Mouse (Mus musculus): ENCODE data around the gene Dgkb. TPM values are rescaled to one million over a fixed set of nuclear protein-coding genes. Genes with fewer than 3 reads are reported as not detected.

Dgkb gene
- polyA plus RNA-seq, 1 experiment from 2014 or later = 2.1 TPM

- Histone ChIP-seq H3K27me3 (replicated peaks; ENCODE audit: control insufficient read depth, insufficient read depth, low read length) (no peaks in the 10 kb centered on the region), H3K9ac (ENCODE audit: low read depth, low read length) (no peak overlapping the region), H3K4me1 (ENCODE audit: control insufficient read depth, insufficient read depth, low read length) (no peaks in the 10 kb centered on the region), H3K4me2 (ENCODE audit: low read depth, low read length) (no peak overlapping the region), H3K9me3 (ENCODE audit: control insufficient read depth, low read length) (no peaks in the 10 kb centered on the region), H3K27ac (replicated peaks; ENCODE audit: low read depth, low read length) (no peak overlapping the region), H3K36me3 (ENCODE audit: control insufficient read depth, insufficient read depth, low read length) (no peaks in the 10 kb centered on the region), H3K4me3 (ENCODE audit: low read depth, low read length) (no peak overlapping the region)
- no peak for ATAC-seq (ENCODE audit: low read depth)
- 65% methylated on average over 2 of the region's 2 CpGs for WGBS
- DNase-seq (ENCODE audit: low spot score) = peak; percentile 25
Measured at GRCm38 (mm10) chr12:38371597-38371996, 554.1 kb downstream of the Dgkb start.

- Histone ChIP-seq H3K36me3 (ENCODE audit: control insufficient read depth, insufficient read depth, low read length) (no peaks in the 10 kb centered on the region), H3K27ac (replicated peaks; ENCODE audit: low read depth, low read length) (no peak overlapping the region), H3K9me3 (ENCODE audit: control insufficient read depth, low read length) (no peaks in the 10 kb centered on the region), H3K9ac (ENCODE audit: low read depth, low read length) (no peak overlapping the region), H3K4me1 (ENCODE audit: control insufficient read depth, insufficient read depth, low read length) (no peaks in the 10 kb centered on the region), H3K27me3 (replicated peaks; ENCODE audit: control insufficient read depth, insufficient read depth, low read length) (no peaks in the 10 kb centered on the region), H3K4me2 (ENCODE audit: low read depth, low read length) (no peak overlapping the region), H3K4me3 (ENCODE audit: low read depth, low read length) (no peak overlapping the region)
- ATAC-seq (ENCODE audit: low read depth) (no peak), DNase-seq (ENCODE audit: low spot score) (no peak)
- 85% methylated on average over 3 of the region's 3 CpGs for WGBS
Measured at GRCm38 (mm10) chr12:38374159-38374558, 556.6 kb downstream of the Dgkb start.

DNA sequence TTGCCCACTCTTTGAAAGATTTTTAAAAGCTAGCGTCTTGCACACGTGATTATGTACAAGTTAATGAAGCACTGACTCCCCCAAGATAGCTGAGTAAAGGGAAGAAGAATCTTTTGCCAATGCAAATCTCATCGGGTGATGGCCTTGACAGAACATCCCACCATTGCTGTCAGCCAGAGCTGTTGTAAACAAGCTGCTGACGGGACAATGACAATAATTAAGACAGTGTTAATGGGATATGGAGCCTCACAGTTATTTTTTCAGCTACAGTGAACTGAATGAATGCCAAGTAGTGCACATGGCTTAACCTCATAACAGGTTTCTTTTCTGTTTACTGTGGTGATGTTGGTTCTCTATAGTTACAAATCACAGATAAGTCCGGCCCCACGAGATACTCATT is 568.4 kb downstream of the Dgkb start:
- H3K27ac ChIP-seq (replicated peaks; ENCODE audit: low read depth, low read length) = no peak overlapping the region
- WGBS = 82% methylated on average over 6 of the region's 6 CpGs
- no peak for DNase-seq (ENCODE audit: low spot score)

DNA sequence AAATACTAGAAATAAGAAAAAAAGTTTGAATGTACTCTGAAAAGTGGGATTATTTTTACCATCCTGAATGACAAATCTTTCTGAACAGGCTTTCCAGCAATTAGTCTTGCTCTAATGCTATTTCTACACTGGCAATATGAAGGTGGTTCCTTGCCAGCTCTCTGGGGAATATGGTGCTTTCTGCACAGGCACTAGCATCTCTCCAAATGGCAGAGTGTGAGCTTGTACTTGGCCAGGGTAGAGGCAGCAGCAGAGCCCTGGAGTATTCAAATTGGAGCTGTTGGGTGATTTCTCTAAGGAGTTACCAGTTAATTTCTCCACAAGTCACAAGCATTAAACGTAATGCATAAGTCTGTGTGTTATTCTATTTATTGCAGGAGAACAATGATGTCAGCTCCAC is 569.5 kb downstream of the Dgkb start:
- H3K9ac ChIP-seq (ENCODE audit: low read depth, low read length) = no peak overlapping the region
- no peaks in the 10 kb centered on the region for H3K9me3 ChIP-seq (ENCODE audit: control insufficient read depth, low read length)
- WGBS = 68% methylated on average over 1 of the region's 1 CpGs
- DNase-seq (ENCODE audit: low spot score) = peak; percentile 33
- H3K4me3 ChIP-seq (ENCODE audit: low read depth, low read length) = no peak overlapping the region
- no peaks in the 10 kb centered on the region for H3K36me3 ChIP-seq (ENCODE audit: control insufficient read depth, insufficient read depth, low read length)
- H3K4me2 ChIP-seq (ENCODE audit: low read depth, low read length) = no peak overlapping the region
- H3K27ac ChIP-seq (replicated peaks; ENCODE audit: low read depth, low read length) = no peak overlapping the region
- ATAC-seq (ENCODE audit: low read depth) = peak; percentile 86
- no peaks in the 10 kb centered on the region for H3K4me1 ChIP-seq (ENCODE audit: control insufficient read depth, insufficient read depth, low read length)
- no peaks in the 10 kb centered on the region for H3K27me3 ChIP-seq (replicated peaks; ENCODE audit: control insufficient read depth, insufficient read depth, low read length)

More for the DNA sequence above, 568.4 kb downstream of the Dgkb start:
- ATAC-seq (ENCODE audit: low read depth) = no peak
- Histone ChIP-seq H3K9me3 (ENCODE audit: control insufficient read depth, low read length) (no peaks in the 10 kb centered on the region), H3K4me2 (ENCODE audit: low read depth, low read length) (no peak overlapping the region), H3K36me3 (ENCODE audit: control insufficient read depth, insufficient read depth, low read length) (no peaks in the 10 kb centered on the region), H3K27me3 (replicated peaks; ENCODE audit: control insufficient read depth, insufficient read depth, low read length) (no peaks in the 10 kb centered on the region), H3K4me1 (ENCODE audit: control insufficient read depth, insufficient read depth, low read length) (no peaks in the 10 kb centered on the region), H3K9ac (ENCODE audit: low read depth, low read length) (no peak overlapping the region), H3K4me3 (ENCODE audit: low read depth, low read length) (no peak overlapping the region)

DNA sequence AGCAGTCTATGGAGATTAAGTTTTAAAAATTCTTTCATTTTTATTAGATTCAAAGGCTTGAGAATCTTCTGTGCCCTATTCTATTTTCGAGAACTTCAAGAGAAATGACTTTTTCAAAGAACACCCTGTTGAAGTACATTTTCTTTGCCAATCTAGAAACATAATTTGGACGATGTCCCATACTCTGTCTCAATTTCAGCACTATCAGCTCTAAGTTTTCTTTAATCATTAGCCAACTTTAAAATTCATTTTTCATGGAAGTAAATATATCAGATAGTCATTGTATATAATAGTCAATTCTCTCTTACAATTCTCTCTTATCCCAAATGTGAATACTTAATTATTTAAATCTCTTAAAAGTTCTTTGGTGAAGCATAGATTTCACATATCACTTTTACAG is 570.1 kb downstream of the Dgkb start:
- no peak overlapping the region for H3K27ac ChIP-seq (replicated peaks; ENCODE audit: low read depth, low read length)
- H3K36me3 ChIP-seq (ENCODE audit: control insufficient read depth, insufficient read depth, low read length) = no peaks in the 10 kb centered on the region
- no peak overlapping the region for H3K9ac ChIP-seq (ENCODE audit: low read depth, low read length)
- no peak overlapping the region for H3K4me2 ChIP-seq (ENCODE audit: low read depth, low read length)
- WGBS = 80% methylated on average over 2 of the region's 2 CpGs
- no peaks in the 10 kb centered on the region for H3K9me3 ChIP-seq (ENCODE audit: control insufficient read depth, low read length)
- DNase-seq (ENCODE audit: low spot score) = no peak
- no peaks in the 10 kb centered on the region for H3K4me1 ChIP-seq (ENCODE audit: control insufficient read depth, insufficient read depth, low read length)
- H3K27me3 ChIP-seq (replicated peaks; ENCODE audit: control insufficient read depth, insufficient read depth, low read length) = no peaks in the 10 kb centered on the region
- ATAC-seq (ENCODE audit: low read depth) = no peak
- H3K4me3 ChIP-seq (ENCODE audit: low read depth, low read length) = no peak overlapping the region

GRCm38 (mm10) chr12:38388243-38388642 is 570.7 kb downstream of the Dgkb start:
- ATAC-seq (ENCODE audit: low read depth) = no peak
- Histone ChIP-seq H3K27me3 (replicated peaks; ENCODE audit: control insufficient read depth, insufficient read depth, low read length) (no peaks in the 10 kb centered on the region), H3K4me3 (ENCODE audit: low read depth, low read length) (no peak overlapping the region), H3K4me1 (ENCODE audit: control insufficient read depth, insufficient read depth, low read length) (no peaks in the 10 kb centered on the region), H3K36me3 (ENCODE audit: control insufficient read depth, insufficient read depth, low read length) (no peaks in the 10 kb centered on the region), H3K9me3 (ENCODE audit: control insufficient read depth, low read length) (no peaks in the 10 kb centered on the region), H3K4me2 (ENCODE audit: low read depth, low read length) (no peak overlapping the region), H3K9ac (ENCODE audit: low read depth, low read length) (no peak overlapping the region), H3K27ac (replicated peaks; ENCODE audit: low read depth, low read length) (no peak overlapping the region)
- DNase-seq (ENCODE audit: low spot score) = peak; percentile 3
- WGBS = 66% methylated on average over 5 of the region's 5 CpGs

DNA sequence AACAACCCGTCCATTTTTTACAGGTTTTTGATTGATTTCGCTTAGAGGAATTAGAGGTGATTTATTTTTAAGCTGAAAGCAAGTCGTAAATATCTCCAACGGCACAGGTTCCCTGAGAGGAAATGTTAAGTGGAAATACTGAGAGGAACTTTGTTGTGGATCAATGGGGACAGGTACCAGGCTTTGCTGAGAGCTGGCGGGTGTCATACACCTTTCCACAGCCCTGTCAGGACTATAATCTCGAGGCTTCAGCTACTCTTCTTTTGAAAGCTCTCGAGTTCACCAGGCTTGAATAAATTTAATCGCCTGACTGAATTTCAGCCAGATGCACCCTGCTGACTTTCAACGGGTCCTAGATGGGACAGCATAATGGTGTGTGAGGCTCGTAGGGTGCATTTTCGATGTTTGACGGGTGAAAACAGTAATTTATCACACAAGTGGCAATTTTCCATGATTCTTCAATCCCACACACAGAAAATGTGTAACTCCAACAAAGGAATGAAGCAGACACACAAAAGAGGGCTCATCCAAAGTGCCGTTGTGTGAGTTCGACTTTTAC is 580.3 kb downstream of the Dgkb start:
- no peak overlapping the region for H3K27ac ChIP-seq (replicated peaks; ENCODE audit: low read depth, low read length)
- no peak for ATAC-seq (ENCODE audit: low read depth)
- no peaks in the 10 kb centered on the region for H3K9me3 ChIP-seq (ENCODE audit: control insufficient read depth, low read length)
- H3K27me3 ChIP-seq (replicated peaks; ENCODE audit: control insufficient read depth, insufficient read depth, low read length) = no peaks in the 10 kb centered on the region
- H3K4me2 ChIP-seq (ENCODE audit: low read depth, low read length) = no peak overlapping the region
- DNase-seq (ENCODE audit: low spot score) = no peak
- H3K4me3 ChIP-seq (ENCODE audit: low read depth, low read length) = no peak overlapping the region
- H3K9ac ChIP-seq (ENCODE audit: low read depth, low read length) = no peak overlapping the region
- H3K36me3 ChIP-seq (ENCODE audit: control insufficient read depth, insufficient read depth, low read length) = no peaks in the 10 kb centered on the region
- H3K4me1 ChIP-seq (ENCODE audit: control insufficient read depth, insufficient read depth, low read length) = no peaks in the 10 kb centered on the region
- 75% methylated on average over 14 of the region's 14 CpGs for WGBS

GRCm38 (mm10) chr12:38400089-38400488 is 582.6 kb downstream of the Dgkb start:
- Histone ChIP-seq H3K9ac (ENCODE audit: low read depth, low read length) (no peak overlapping the region), H3K27me3 (replicated peaks; ENCODE audit: control insufficient read depth, insufficient read depth, low read length) (no peaks in the 10 kb centered on the region), H3K4me2 (ENCODE audit: low read depth, low read length) (no peak overlapping the region), H3K4me1 (ENCODE audit: control insufficient read depth, insufficient read depth, low read length) (no peaks in the 10 kb centered on the region), H3K27ac (replicated peaks; ENCODE audit: low read depth, low read length) (no peak overlapping the region), H3K36me3 (ENCODE audit: control insufficient read depth, insufficient read depth, low read length) (no peaks in the 10 kb centered on the region), H3K9me3 (ENCODE audit: control insufficient read depth, low read length) (no peaks in the 10 kb centered on the region), H3K4me3 (ENCODE audit: low read depth, low read length) (no peak overlapping the region)
- WGBS = 73% methylated on average over 4 of the region's 4 CpGs
- DNase-seq (ENCODE audit: low spot score) (no peak), ATAC-seq (ENCODE audit: low read depth) (no peak)

DNA sequence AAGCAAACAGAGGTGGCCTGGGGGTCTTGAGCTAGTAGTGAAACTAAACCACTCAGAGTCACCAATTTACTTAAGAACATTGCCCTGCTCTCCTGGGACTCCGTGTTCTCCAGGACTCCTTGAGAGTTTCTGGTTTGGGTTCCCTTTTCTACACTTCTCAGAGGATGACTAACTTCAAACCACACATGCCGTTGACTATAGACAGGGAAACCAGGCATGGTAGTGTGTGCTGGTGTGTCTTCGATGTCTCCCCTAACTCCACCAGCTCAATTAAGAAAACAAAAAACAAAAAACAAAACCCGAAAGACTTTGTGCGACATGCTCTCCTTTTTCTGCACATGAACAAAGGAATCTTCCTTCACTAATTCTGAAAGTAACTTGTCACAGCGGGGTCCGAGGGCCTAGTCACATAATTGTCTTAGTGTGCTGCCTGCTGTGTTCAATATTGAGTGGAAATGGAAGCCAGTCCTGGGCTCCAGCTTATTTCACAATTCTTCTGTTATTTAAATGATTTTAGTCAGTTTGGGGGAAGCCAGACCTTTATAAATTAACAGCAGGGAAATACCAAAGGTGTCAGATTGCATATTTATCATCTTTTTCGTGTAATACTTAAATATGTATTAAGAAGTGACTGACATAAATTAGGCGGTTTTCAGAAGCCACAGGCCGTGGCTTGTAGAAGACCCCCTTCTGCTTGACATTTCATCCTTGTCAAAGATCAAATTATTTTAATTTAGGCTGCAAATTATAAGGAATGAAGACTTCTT is 618.0 kb downstream of the Dgkb start:
- Histone ChIP-seq H3K27me3 (replicated peaks; ENCODE audit: control insufficient read depth, insufficient read depth, low read length) (no peaks in the 10 kb centered on the region), H3K36me3 (ENCODE audit: control insufficient read depth, insufficient read depth, low read length) (no peaks in the 10 kb centered on the region), H3K4me2 (ENCODE audit: low read depth, low read length) (no peak overlapping the region), H3K4me3 (ENCODE audit: low read depth, low read length) (no peak overlapping the region), H3K27ac (replicated peaks; ENCODE audit: low read depth, low read length) (no peak overlapping the region), H3K9me3 (ENCODE audit: control insufficient read depth, low read length) (no peaks in the 10 kb centered on the region), H3K9ac (ENCODE audit: low read depth, low read length) (no peak overlapping the region), H3K4me1 (ENCODE audit: control insufficient read depth, insufficient read depth, low read length) (no peaks in the 10 kb centered on the region)
- DNase-seq (ENCODE audit: low spot score) = no peak
- WGBS = 44% methylated on average over 10 of the region's 10 CpGs
- no peak for ATAC-seq (ENCODE audit: low read depth)
